Mouse (Mus musculus) embryonic facial prominence, embryonic 11.5 days (tissue): ENCODE data around the gene Msi2. TPM values are rescaled to one million over a fixed set of nuclear protein-coding genes. Genes with fewer than 3 reads are reported as not detected.
A peak's percentile ranks its signal among the peaks of the same experiment; 100 is the strongest.

Experiments
- ATAC-seq: fragments of 200-750 bp; cut with Nextera tagmentation; replicated peaks from 2 replicates; pipeline ENCODE4 v1.8.0; 2017; ENCODE audit warnings: low read depth; ENCODE audit not compliant: insufficient number of reproducible peaks, low FRiP score, low TSS enrichment
- DNase-seq: peaks from one replicate; pipeline ENCODE4 v3.0.0-alpha.2; 2015; ENCODE audit warnings: low spot score
- H3K27ac ChIP-seq: fragments of 300-500 bp; sonication (generic); replicated peaks from 2 replicates; pipeline ENCODE4 v1.5.1; 2014; ENCODE audit warnings: mild to moderate bottlenecking, low read depth, low read length, control low read depth
- H3K27me3 ChIP-seq: fragments of 300-500 bp; sonication (generic); 2 replicates; pipeline ENCODE4 v1.6.1; 2014; ENCODE audit warnings: mild to moderate bottlenecking, low read length, moderate library complexity, mixed read lengths; ENCODE audit not compliant: control insufficient read depth, insufficient read depth
- H3K36me3 ChIP-seq: fragments of 300-500 bp; sonication (generic); replicated peaks from 2 replicates; pipeline ENCODE4 v1.6.1; 2014; ENCODE audit warnings: low read depth, mild to moderate bottlenecking, low read length, moderate library complexity, mixed read lengths; ENCODE audit not compliant: control insufficient read depth, insufficient read depth
- H3K4me1 ChIP-seq: fragments of 300-500 bp; sonication (generic); 2 replicates; pipeline ENCODE4 v1.6.1; 2014; ENCODE audit warnings: low read length, mixed read lengths; ENCODE audit not compliant: control insufficient read depth, insufficient read depth
- H3K4me2 ChIP-seq: fragments of 300-500 bp; sonication (generic); 2 replicates; pipeline ENCODE4 v1.6.1; 2014; ENCODE audit warnings: low read depth, mild to moderate bottlenecking, control low read depth, low read length, moderate library complexity
- H3K4me3 ChIP-seq: fragments of 300-500 bp; sonication (generic); 2 replicates; pipeline ENCODE4 v1.5.1; 2014; ENCODE audit warnings: low read depth, low read length, control low read depth
- H3K9ac ChIP-seq: fragments of 300-500 bp; sonication (generic); replicated peaks from 2 replicates; pipeline ENCODE4 v1.6.1; 2014; ENCODE audit warnings: mild to moderate bottlenecking, control low read depth, low read length
- H3K9me3 ChIP-seq: fragments of 300-500 bp; sonication (generic); replicated peaks from 2 replicates; pipeline ENCODE4 v1.6.1; 2016; ENCODE audit warnings: mild to moderate bottlenecking, low read length, inconsistent platforms, mixed read lengths; ENCODE audit not compliant: control insufficient read depth
- WGBS: fragments of 180-500 bp; shearing (Covaris S2); extraction: QIAGEN DNeasy Blood & Tissue Kit; methylation state at CpG from one replicate; pipeline ENCODE4 v1.1.7; 2014; 5-methylcytosine and 5-hydroxymethylcytosine counted together
- polyA plus RNA-seq: library from polyadenylated mRNA; unstranded; fragments of >200 nt; fragmentation: Nextera tagmentation; extraction: Ambion mirVana; gene quantifications from 2 replicates; pipeline ENCODE4 v1.2.1, GENCODE M21; 2014

The Msi2 gene
- polyA plus RNA-seq, 1 experiment from 2014 or later: 13.4 TPM

- Histone ChIP-seq H3K36me3 (no peaks in the 10 kb centered on the region), H3K27me3 (no peaks in the 10 kb centered on the region), H3K9ac (no peak overlapping the region), H3K4me1 (peaks cover 25% of the 10 kb centered on the region), H3K4me2 (peak overlapping the region; percentile 1; the same call in 1 of the 2 replicates), H3K4me3 (no peak overlapping the region), H3K9me3 (no peaks in the 10 kb centered on the region), H3K27ac (0 out of 2 replicates have a peak overlapping the region, but pooled peaks have one; percentile 35)
- DNase-seq: peak; percentile 79
- no peak for ATAC-seq
- 18% methylated on average over 8 of the region's 8 CpGs for WGBS
Observed at GRCm38 (mm10) chr11:88528522-88529101, 189.7 kb downstream of the Msi2 start.

GRCm38 (mm10) chr11:88526711-88527110 is 191.6 kb downstream of the Msi2 start:
- Histone ChIP-seq H3K9ac (0 out of 2 replicates have a peak overlapping the region, but pooled peaks have one; percentile 9), H3K4me1 (peaks cover 25% of the 10 kb centered on the region), H3K36me3 (no peaks in the 10 kb centered on the region), H3K9me3 (no peaks in the 10 kb centered on the region), H3K4me2 (no peak overlapping the region), H3K4me3 (no peak overlapping the region), H3K27ac (no peak overlapping the region), H3K27me3 (no peaks in the 10 kb centered on the region)
- DNase-seq: no peak
- WGBS: 21% methylated on average over 7 of the region's 7 CpGs
- no peak for ATAC-seq

GRCm38 (mm10) chr11:88524790-88525575 is 193.3 kb downstream of the Msi2 start:
- 34% methylated on average over 10 of the region's 10 CpGs for WGBS
- no peaks in the 10 kb centered on the region for H3K27me3 ChIP-seq
- peaks cover 25% of the 10 kb centered on the region for H3K4me1 ChIP-seq
- no peaks in the 10 kb centered on the region for H3K36me3 ChIP-seq
- peak; percentile 26 for DNase-seq
- H3K9me3 ChIP-seq: no peaks in the 10 kb centered on the region
- peak; percentile 20; the same call in 1 of the 2 replicates for ATAC-seq
- no peak overlapping the region for H3K4me3 ChIP-seq
- H3K9ac ChIP-seq: no peak overlapping the region
- H3K27ac ChIP-seq: peak overlapping the region; percentile 28; the same call in 1 of the 2 replicates
- no peak overlapping the region for H3K4me2 ChIP-seq

GRCm38 (mm10) chr11:88524437-88524789 is 193.9 kb downstream of the Msi2 start:
- ATAC-seq (no peak), DNase-seq (peak; percentile 13)
- H3K27me3 ChIP-seq: no peaks in the 10 kb centered on the region
- no peak overlapping the region for H3K4me2 ChIP-seq
- peaks cover 20% of the 10 kb centered on the region for H3K4me1 ChIP-seq
- H3K9ac ChIP-seq: 0 out of 2 replicates have a peak overlapping the region, but pooled peaks have one; percentile 23
- H3K36me3 ChIP-seq: no peaks in the 10 kb centered on the region
- no peaks in the 10 kb centered on the region for H3K9me3 ChIP-seq
- H3K4me3 ChIP-seq: no peak overlapping the region
- H3K27ac ChIP-seq: peak overlapping the region; percentile 16; the same call in 1 of the 2 replicates

- Histone ChIP-seq H3K4me1 (peaks cover 20% of the 10 kb centered on the region), H3K9ac (no peak overlapping the region; the same call in 1 of the 2 replicates), H3K36me3 (no peaks in the 10 kb centered on the region), H3K27me3 (no peaks in the 10 kb centered on the region), H3K27ac (no peak overlapping the region), H3K4me3 (no peak overlapping the region), H3K4me2 (no peak overlapping the region), H3K9me3 (no peaks in the 10 kb centered on the region)
- DNase-seq: no peak
- 51% methylated on average over 4 of the region's 4 CpGs for WGBS
- ATAC-seq: no peak
Observed at GRCm38 (mm10) chr11:88523921-88524320, 194.4 kb downstream of the Msi2 start.

GRCm38 (mm10) chr11:88523511-88523910 is 194.8 kb downstream of the Msi2 start:
- WGBS: 70% methylated on average over 6 of the region's 6 CpGs
- H3K4me2 ChIP-seq: no peak overlapping the region
- no peak overlapping the region for H3K27ac ChIP-seq
- no peaks in the 10 kb centered on the region for H3K36me3 ChIP-seq
- H3K9me3 ChIP-seq: no peaks in the 10 kb centered on the region
- H3K4me3 ChIP-seq: no peak overlapping the region
- H3K4me1 ChIP-seq: peaks cover 18% of the 10 kb centered on the region
- H3K9ac ChIP-seq: no peak overlapping the region
- no peak for ATAC-seq
- no peak for DNase-seq
- no peaks in the 10 kb centered on the region for H3K27me3 ChIP-seq

- no peaks in the 10 kb centered on the region for H3K9me3 ChIP-seq
- ATAC-seq (no peak), DNase-seq (no peak)
- H3K9ac ChIP-seq: no peak overlapping the region
- no peaks in the 10 kb centered on the region for H3K36me3 ChIP-seq
- no peak overlapping the region for H3K4me2 ChIP-seq
- WGBS: 63% methylated on average over 5 of the region's 5 CpGs
- no peaks in the 10 kb centered on the region for H3K27me3 ChIP-seq
- H3K4me1 ChIP-seq: peaks cover 9% of the 10 kb centered on the region
- H3K4me3 ChIP-seq: no peak overlapping the region
- no peak overlapping the region for H3K27ac ChIP-seq
Observed at GRCm38 (mm10) chr11:88522114-88522513, 196.2 kb downstream of the Msi2 start.
